Mouse (Mus musculus): ENCODE measurements around the gene Col13a1.

DNA sequence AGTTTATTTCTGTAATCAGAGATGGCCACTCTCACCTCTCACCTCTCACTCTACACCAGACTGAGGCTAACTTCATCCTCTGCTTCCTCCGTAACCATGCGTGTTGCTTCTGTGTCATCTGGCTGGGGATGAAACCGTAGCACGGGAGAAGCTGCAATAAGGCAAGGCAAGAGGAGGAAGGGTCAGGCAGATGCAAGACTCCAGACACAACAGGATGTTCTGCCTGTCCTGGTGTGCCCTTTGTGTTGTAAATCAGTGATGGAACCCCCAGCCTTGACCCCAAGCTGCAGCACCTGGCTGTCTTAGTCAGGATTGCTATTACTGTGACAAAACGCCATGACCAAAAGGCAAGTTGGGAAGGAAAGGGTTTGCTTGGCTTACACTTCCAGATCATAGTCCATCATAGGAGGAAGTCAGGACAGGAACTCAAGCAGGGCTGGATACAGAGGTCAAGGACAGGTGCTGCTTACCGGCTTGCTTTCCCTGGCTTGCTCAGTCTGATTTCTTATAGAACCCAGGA lies 31.1 kb upstream of the Col13a1 start:
- TF ChIP-seq CTCF (IDR thresholded peaks at IDR 0.05; ENCODE audit: extremely low read depth, insufficient read depth, low read length) = no peak
- no peak for TF ChIP-seq POLR2A (IDR thresholded peaks at IDR 0.05; ENCODE audit: extremely low read depth, insufficient read depth, low read length)

All from cortical plate, adult 2 months (tissue).